Mouse (Mus musculus): ENCODE measurements around the gene Olfr951.

Gene Olfr951

GRCm38 (mm10) chr9:39387110-39387509 is at the start of gene Olfr951:
Olfr951 (plus strand) TSS chr9:39387410.
- DNase-seq (ENCODE audit: low read depth, low spot score), result no peak

- DNase-seq (ENCODE audit: low read depth, low spot score), result no peak
Measured at GRCm38 (mm10) chr9:39427048-39427447, 39.8 kb downstream of the Olfr951 start, which contains the start of gene Olfr952. Olfr952 (minus strand) TSS chr9:39427148.
